14 mouse cellular contexts compared by ENCODE assay signal in the genomic region with DNA sequence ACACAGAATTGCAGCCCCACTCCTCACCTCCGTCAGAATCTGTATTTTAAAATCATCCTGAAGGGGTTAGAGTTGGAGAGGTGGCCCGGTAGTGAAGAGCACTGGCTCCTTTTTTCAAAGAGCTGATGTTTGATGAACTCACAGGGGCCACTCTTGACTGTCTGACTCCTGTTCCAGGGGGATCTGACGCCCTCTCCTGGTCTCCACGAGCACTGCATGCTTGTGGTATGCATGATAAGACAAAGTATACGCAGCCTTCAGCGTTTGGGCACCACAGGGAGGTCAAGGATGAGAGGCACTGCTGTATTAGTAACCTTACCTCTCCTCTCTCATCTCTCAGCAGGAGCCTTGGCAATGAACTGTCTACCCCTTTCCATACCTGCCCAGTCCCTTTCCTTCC. TPM values are rescaled to one million over a fixed set of nuclear protein-coding genes. Genes with fewer than 3 reads are reported as not detected.
DNase-seq lines count a peak whose midpoint lies in the region; ATAC-seq and TF ChIP-seq lines count a peak whose summit lies in the region.
"Had no signal": no experiment of that assay in that cellular context is flagged by ENCODE, and none has a peak within 500 bp of the region (broad histone marks: within the 10 kb centered on the region; RNA-seq: fewer than 3 reads in every experiment).

No protein-coding gene starts in this region.

- no peaks in the 10 kb centered on the region; the same call in 1 of the 2 replicates for H3K4me1 ChIP-seq in forebrain, postnatal 0 days (ENCODE audit: insufficient read depth)
- H3K4me1 ChIP-seq in forebrain, embryonic 13.5 days: peaks cover 7% of the 10 kb centered on the region; the same call in 1 of the 2 replicates
- H3K4me1 ChIP-seq in lung, postnatal 0 days (ENCODE audit: insufficient read depth, low read depth, low read length): peaks cover 15% of the 10 kb centered on the region; the same call in 1 of the 2 replicates

- TF ChIP-seq EP300 in lung, postnatal 0 days (IDR thresholded peaks at IDR 0.05): no peak

- no peak overlapping the region for H3K4me3 ChIP-seq in forebrain, postnatal 0 days (ENCODE audit: low read depth, low read length)
- H3K4me3 ChIP-seq in forebrain, embryonic 13.5 days: no peak overlapping the region
- no peak overlapping the region for H3K4me3 ChIP-seq in lung, postnatal 0 days (ENCODE audit: low read depth, low read length)
- H3K4me3 ChIP-seq: heart, embryonic 12.5 days; hindbrain, embryonic 13.5 days; myocyte had no signal

- no peak for ATAC-seq in forebrain, postnatal 0 days
- no peak for ATAC-seq in forebrain, embryonic 13.5 days
- no peak for ATAC-seq in lung, postnatal 0 days
- ATAC-seq in megakaryocyte progenitor cell, adult 5-6 weeks (replicated peaks; ENCODE audit: poor library complexity): peak; percentile 55

- no peak overlapping the region for H3K4me2 ChIP-seq in forebrain, postnatal 0 days (ENCODE audit: low read depth)
- H3K4me2 ChIP-seq in forebrain, embryonic 13.5 days: no peak overlapping the region
- H3K4me2 ChIP-seq in lung, postnatal 0 days (replicated peaks; ENCODE audit: low read depth, low read length): no peak overlapping the region
- H3K4me2 ChIP-seq: heart, embryonic 12.5 days; hindbrain, embryonic 13.5 days had no signal

- H3K36me3 ChIP-seq in forebrain, postnatal 0 days (ENCODE audit: insufficient read depth): 0 out of 2 replicates have a peak, but pooled peaks cover 17% of the 10 kb centered on the region
- H3K36me3 ChIP-seq in forebrain, embryonic 13.5 days (ENCODE audit: poor library complexity, severe bottlenecking): peaks cover 29% of the 10 kb centered on the region
- H3K36me3 ChIP-seq in lung, postnatal 0 days (ENCODE audit: insufficient read depth, low read length): peaks cover 26% of the 10 kb centered on the region

- peak; percentile 27; the same call in 1 of the 2 replicates for TF ChIP-seq CTCF in forebrain, postnatal 0 days (IDR thresholded peaks at IDR 0.05; ENCODE audit: low read depth)
- peak; percentile 69 for TF ChIP-seq CTCF in lung, postnatal 0 days (IDR thresholded peaks at IDR 0.05)

- no peaks in the 10 kb centered on the region for H3K9me3 ChIP-seq in forebrain, postnatal 0 days (ENCODE audit: low read length)
- no peaks in the 10 kb centered on the region for H3K9me3 ChIP-seq in forebrain, embryonic 13.5 days (replicated peaks)
- H3K9me3 ChIP-seq in lung, postnatal 0 days (ENCODE audit: low read length): no peaks in the 10 kb centered on the region
- H3K9me3 ChIP-seq: heart, embryonic 12.5 days; hindbrain, embryonic 13.5 days had no signal

- no peak for DNase-seq in forebrain, postnatal 0 days
- DNase-seq in lung, postnatal 0 days (ENCODE audit: low spot score): no peak
- DNase-seq in lung, postnatal 10 days: no peak
- peak; percentile 46 for DNase-seq in ZHBTc4 (ENCODE audit: low read depth, low spot score)
- no peak for DNase-seq in cerebellum, adult 9-10 months
- DNase-seq in left cerebral cortex, adult 11 months (ENCODE audit: low spot score): no peak
- DNase-seq: cerebellum, postnatal 10 days; kidney, postnatal 36 days had no signal

- no peak overlapping the region for H3K27ac ChIP-seq in forebrain, postnatal 0 days (ENCODE audit: low read depth, low read length)
- H3K27ac ChIP-seq in forebrain, embryonic 13.5 days: no peak overlapping the region
- no peak overlapping the region for H3K27ac ChIP-seq in lung, postnatal 0 days (ENCODE audit: low read length)
- H3K27ac ChIP-seq: hindbrain, embryonic 13.5 days; macrophage had no signal

- no peaks in the 10 kb centered on the region for H3K27me3 ChIP-seq in forebrain, postnatal 0 days (ENCODE audit: insufficient read depth, low read length)
- H3K27me3 ChIP-seq in forebrain, embryonic 13.5 days: no peaks in the 10 kb centered on the region
- H3K27me3 ChIP-seq in lung, postnatal 0 days (replicated peaks; ENCODE audit: insufficient read depth, low read length): no peaks in the 10 kb centered on the region
- H3K27me3 ChIP-seq: heart, embryonic 12.5 days; hindbrain, embryonic 13.5 days had no signal

- 73% methylated on average over 6 of the region's 6 CpGs for WGBS in forebrain, postnatal 0 days
- WGBS in forebrain, embryonic 13.5 days: 63% methylated on average over 6 of the region's 6 CpGs
- WGBS in lung, postnatal 0 days: 51% methylated on average over 6 of the region's 6 CpGs

- no peak overlapping the region for H3K9ac ChIP-seq in forebrain, postnatal 0 days
- no peak overlapping the region for H3K9ac ChIP-seq in forebrain, embryonic 13.5 days
- H3K9ac ChIP-seq in lung, postnatal 0 days (replicated peaks; ENCODE audit: low read depth): no peak overlapping the region
- H3K9ac ChIP-seq: heart, embryonic 12.5 days; hindbrain, embryonic 13.5 days had no signal

RNA-seq across cellular contexts. Expression of a gene that starts 19.1 kb away (rescaled TPM):
- total RNA-seq in forebrain, postnatal 0 days (2014; rRNA removed): 2.1 and 2.3 TPM in 2 replicates
- 0.99 and 1.8 TPM in 2 replicates for polyA plus RNA-seq in forebrain, postnatal 0 days (2015; fragmentation: Nextera tagmentation; extraction: Ambion mirVana)
- 0.66 and 0.82 TPM in 2 replicates for polyA plus RNA-seq in forebrain, embryonic 13.5 days (2015; fragmentation: Nextera tagmentation; extraction: Ambion mirVana)
- polyA plus RNA-seq in lung, postnatal 0 days (2015; fragmentation: Nextera tagmentation; extraction: Ambion mirVana): 4.9 and 6.3 TPM in 2 replicates
- not detected in 2 replicates for total RNA-seq in megakaryocyte progenitor cell, adult 5-6 weeks (2015)
- total RNA-seq in megakaryocyte progenitor cell, adult 5-6 weeks (2017): not detected in 2 replicates

RNA-seq across cellular contexts. Expression of a gene that starts 19.1 kb away (rescaled TPM):
- total RNA-seq in forebrain, postnatal 0 days (2014; rRNA removed): 3.8 and 4.9 TPM in 2 replicates
- 2.2 and 2.4 TPM in 2 replicates for polyA plus RNA-seq in forebrain, postnatal 0 days (2015; fragmentation: Nextera tagmentation; extraction: Ambion mirVana)
- 9.8 and 12.7 TPM in 2 replicates for polyA plus RNA-seq in forebrain, embryonic 13.5 days (2015; fragmentation: Nextera tagmentation; extraction: Ambion mirVana)
- polyA plus RNA-seq in lung, postnatal 0 days (2015; fragmentation: Nextera tagmentation; extraction: Ambion mirVana): 15.6 and 15.9 TPM in 2 replicates
- 10.2 and 13.1 TPM in 2 replicates for total RNA-seq in megakaryocyte progenitor cell, adult 5-6 weeks (2015)
- 12.1 and 18.3 TPM in 2 replicates for total RNA-seq in megakaryocyte progenitor cell, adult 5-6 weeks (2017)

RNA-seq across cellular contexts. Expression of a gene that starts 34.7 kb away (rescaled TPM):
- 0.77 and 0.95 TPM in 2 replicates for total RNA-seq in forebrain, postnatal 0 days (2014; rRNA removed)
- 0.88 and 0.93 TPM in 2 replicates for polyA plus RNA-seq in forebrain, postnatal 0 days (2015; fragmentation: Nextera tagmentation; extraction: Ambion mirVana)
- 1.2 and 1.8 TPM in 2 replicates for polyA plus RNA-seq in forebrain, embryonic 13.5 days (2015; fragmentation: Nextera tagmentation; extraction: Ambion mirVana)
- 2.1 TPM in 2 replicates for polyA plus RNA-seq in lung, postnatal 0 days (2015; fragmentation: Nextera tagmentation; extraction: Ambion mirVana)
- not detected in 2 replicates for total RNA-seq in megakaryocyte progenitor cell, adult 5-6 weeks (2015)
- total RNA-seq in megakaryocyte progenitor cell, adult 5-6 weeks (2017): 0.34 and 0.62 TPM in 2 replicates

RNA-seq across cellular contexts. Expression of a gene that starts 37.5 kb away (rescaled TPM):
- total RNA-seq in forebrain, postnatal 0 days (2014; rRNA removed): 0.46 and 2.6 TPM in 2 replicates
- 0.42 and 0.62 TPM in 2 replicates for polyA plus RNA-seq in forebrain, postnatal 0 days (2015; fragmentation: Nextera tagmentation; extraction: Ambion mirVana)
- polyA plus RNA-seq in forebrain, embryonic 13.5 days (2015; fragmentation: Nextera tagmentation; extraction: Ambion mirVana): 0.21 and 0.49 TPM in 2 replicates
- 2.0 and 2.6 TPM in 2 replicates for polyA plus RNA-seq in lung, postnatal 0 days (2015; fragmentation: Nextera tagmentation; extraction: Ambion mirVana)
- total RNA-seq in megakaryocyte progenitor cell, adult 5-6 weeks (2015): not detected in 2 replicates
- not detected in 2 replicates for total RNA-seq in megakaryocyte progenitor cell, adult 5-6 weeks (2017)
- polyA plus RNA-seq: heart, embryonic 12.5 days; macrophage; myocyte had no signal

RNA-seq across cellular contexts. Expression of a gene that starts 45.2 kb away (rescaled TPM):
- 120 and 187 TPM in 2 replicates for total RNA-seq in forebrain, postnatal 0 days (2014; rRNA removed)
- polyA plus RNA-seq in forebrain, postnatal 0 days (2015; fragmentation: Nextera tagmentation; extraction: Ambion mirVana): 166 and 184 TPM in 2 replicates
- polyA plus RNA-seq in forebrain, embryonic 13.5 days (2015; fragmentation: Nextera tagmentation; extraction: Ambion mirVana): 74.9 and 80.3 TPM in 2 replicates
- polyA plus RNA-seq in lung, postnatal 0 days (2015; fragmentation: Nextera tagmentation; extraction: Ambion mirVana): 147 and 172 TPM in 2 replicates
- 413 and 417 TPM in 2 replicates for total RNA-seq in megakaryocyte progenitor cell, adult 5-6 weeks (2015)
- total RNA-seq in megakaryocyte progenitor cell, adult 5-6 weeks (2017): 162 and 194 TPM in 2 replicates
